Mouse (Mus musculus): ENCODE data around the gene Gnptab.

- TF ChIP-seq CTCF (IDR thresholded peaks at IDR 0.05; ENCODE audit: insufficient read depth, low read depth, low read length) = no peak
- TF ChIP-seq POLR2A (IDR thresholded peaks at IDR 0.05; ENCODE audit: insufficient read depth, low read depth, low read length) = no peak
These were observed 48.2 kb upstream of the Gnptab start for GRCm38 (mm10) chr10:88330695-88331094.

Data from olfactory bulb, adult 2 months (tissue).